Mouse (Mus musculus): ENCODE results near the gene H2-Ob.
A peak's percentile ranks its signal among the peaks of the same experiment; 100 is the strongest.

- TF ChIP-seq CTCF (IDR thresholded peaks at IDR 0.05; ENCODE audit: extremely low read depth, insufficient read length, insufficient replicate concordance, low read depth, low read length) = no peak
- peak; percentile 29; the same call in 1 of the 2 replicates for TF ChIP-seq POLR2A (IDR thresholded peaks at IDR 0.05; ENCODE audit: low read depth, low read length)
These were observed 19.1 kb downstream of the H2-Ob start, which contains the start of gene H2-Ab1 for GRCm38 (mm10) chr17:34257594-34258375.
